Mouse (Mus musculus): ENCODE results near the gene Acsf3. TPM values are rescaled to one million over a fixed set of nuclear protein-coding genes. Genes with fewer than 3 reads are reported as not detected.

Acsf3 gene
- polyA plus RNA-seq, 1 experiment from 2014 or later: 10.3 TPM

DNA sequence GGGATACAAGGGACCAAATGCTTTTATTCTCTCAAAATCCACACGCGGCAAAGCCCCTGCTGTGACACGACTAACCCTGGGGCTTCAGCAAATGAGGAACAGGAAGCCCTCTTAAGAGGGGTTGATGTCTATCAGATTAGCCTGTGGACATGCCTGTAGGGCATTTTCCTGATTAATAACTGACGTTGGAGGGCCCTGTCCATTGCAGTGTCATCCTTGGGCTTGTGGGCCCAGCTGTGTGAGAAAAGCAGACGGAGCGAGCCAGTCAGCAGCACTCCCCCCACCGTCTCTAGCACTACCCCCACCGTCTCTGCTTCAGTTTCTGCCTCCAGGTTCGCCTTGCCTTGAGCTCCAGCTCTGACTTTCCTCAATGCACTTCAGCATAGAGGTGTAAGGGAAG is 8.1 kb upstream of the Acsf3 start:
- Histone ChIP-seq H3K9ac (ENCODE audit: low read depth, low read length) (no peak overlapping the region), H3K27ac (ENCODE audit: low read length) (no peak overlapping the region), H3K4me1 (ENCODE audit: control insufficient read depth, low read depth, low read length) (peaks cover 8% of the 10 kb centered on the region), H3K4me3 (ENCODE audit: low read depth, low read length) (no peak overlapping the region), H3K27me3 (ENCODE audit: control insufficient read depth, insufficient read depth, low read depth, low read length) (peaks cover 14% of the 10 kb centered on the region), H3K36me3 (ENCODE audit: control insufficient read depth, insufficient read depth) (no peaks in the 10 kb centered on the region), H3K4me2 (ENCODE audit: low read depth, low read length) (no peak overlapping the region), H3K9me3 (replicated peaks; ENCODE audit: control insufficient read depth, low read length) (no peaks in the 10 kb centered on the region)
- no peak for ATAC-seq (ENCODE audit: low read depth)
- 15% methylated on average over 9 of the region's 9 CpGs for WGBS (ENCODE audit: insufficient replicate concordance)

DNA sequence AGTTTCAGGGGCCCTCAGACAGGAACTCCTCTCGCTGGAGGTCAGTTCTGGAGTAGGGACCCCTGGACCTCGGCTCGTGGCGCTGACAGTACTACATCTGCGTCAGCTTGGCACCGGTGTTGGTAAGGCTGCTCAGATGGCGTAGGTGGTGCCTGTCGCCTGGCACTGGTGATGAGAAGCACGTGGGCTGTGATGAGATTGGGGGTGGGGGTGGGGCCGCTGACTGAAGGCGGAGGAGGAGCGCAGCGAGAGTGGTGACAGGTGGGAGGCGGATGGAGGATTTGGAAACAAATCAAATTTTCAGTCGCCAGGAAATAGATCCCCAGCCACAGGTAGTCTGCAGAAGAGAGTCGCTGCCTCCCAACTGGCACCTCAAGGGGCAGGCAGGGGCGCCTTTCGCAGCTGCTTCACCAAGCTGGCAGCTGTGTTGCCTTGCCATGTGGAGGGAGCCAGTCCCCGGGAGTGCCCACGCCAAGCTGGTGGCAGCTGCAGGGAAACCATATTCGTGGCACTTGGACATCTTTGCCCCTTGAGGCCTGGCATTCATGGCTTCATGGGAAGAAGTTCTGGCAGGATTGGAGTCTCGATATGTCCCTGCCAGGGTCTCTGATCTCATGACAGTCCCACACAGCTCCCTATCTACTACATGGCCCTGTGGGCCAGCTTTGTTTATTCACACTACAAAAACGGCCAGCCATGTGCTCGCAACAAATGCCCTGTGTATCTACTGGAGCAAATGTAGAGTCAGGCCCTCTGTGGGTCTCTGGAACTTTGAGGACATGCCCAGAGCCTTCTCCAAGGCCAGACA is 5.8 kb upstream of the Acsf3 start:
- no peaks in the 10 kb centered on the region for H3K9me3 ChIP-seq (replicated peaks; ENCODE audit: control insufficient read depth, low read length)
- H3K9ac ChIP-seq (ENCODE audit: low read depth, low read length): no peak overlapping the region
- H3K27ac ChIP-seq (ENCODE audit: low read length): no peak overlapping the region
- peaks cover 14% of the 10 kb centered on the region for H3K27me3 ChIP-seq (ENCODE audit: control insufficient read depth, insufficient read depth, low read depth, low read length)
- H3K36me3 ChIP-seq (ENCODE audit: control insufficient read depth, insufficient read depth): no peaks in the 10 kb centered on the region
- H3K4me1 ChIP-seq (ENCODE audit: control insufficient read depth, low read depth, low read length): no peaks in the 10 kb centered on the region; the same call in 1 of the 2 replicates
- ATAC-seq (ENCODE audit: low read depth): no peak
- WGBS (ENCODE audit: insufficient replicate concordance): 65% methylated on average over 24 of the region's 24 CpGs
- H3K4me2 ChIP-seq (ENCODE audit: low read depth, low read length): no peak overlapping the region
- H3K4me3 ChIP-seq (ENCODE audit: low read depth, low read length): no peak overlapping the region

DNA sequence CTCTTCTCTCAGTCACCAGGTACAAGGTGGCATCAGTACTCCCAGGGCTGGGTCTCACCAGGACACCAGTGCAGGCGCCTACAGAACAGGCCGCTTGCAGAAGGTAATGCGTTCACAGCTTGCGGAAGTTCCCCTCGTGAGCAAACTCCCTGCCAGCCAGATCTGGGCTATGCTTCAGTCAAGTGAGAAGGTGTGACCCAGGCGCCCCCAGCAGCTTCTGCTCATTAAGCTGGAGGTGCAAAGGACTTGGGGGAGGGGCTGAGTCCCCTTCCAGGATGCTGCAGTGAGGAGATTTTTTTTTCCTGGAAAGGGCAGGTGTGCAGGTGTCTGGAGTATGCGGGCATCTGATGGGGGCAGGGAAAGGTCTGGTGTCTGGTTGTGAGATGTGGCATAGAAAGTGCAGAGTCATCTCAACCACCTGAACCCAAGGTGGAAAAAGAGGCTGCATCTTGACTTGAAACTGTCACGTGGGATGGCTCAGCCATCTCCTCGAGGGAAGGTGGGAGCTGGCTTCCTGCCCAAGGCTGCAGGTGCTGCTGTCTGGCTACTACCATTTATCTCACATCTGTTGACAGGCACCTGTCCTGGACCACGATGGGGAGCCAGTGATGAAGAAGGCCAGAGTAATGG is 2.7 kb upstream of the Acsf3 start:
- Histone ChIP-seq H3K36me3 (ENCODE audit: control insufficient read depth, insufficient read depth) (no peaks in the 10 kb centered on the region), H3K9me3 (replicated peaks; ENCODE audit: control insufficient read depth, low read length) (no peaks in the 10 kb centered on the region), H3K9ac (ENCODE audit: low read depth, low read length) (no peak overlapping the region), H3K27ac (ENCODE audit: low read length) (no peak overlapping the region), H3K4me3 (ENCODE audit: low read depth, low read length) (no peak overlapping the region), H3K27me3 (ENCODE audit: control insufficient read depth, insufficient read depth, low read depth, low read length) (peaks cover 19% of the 10 kb centered on the region), H3K4me1 (ENCODE audit: control insufficient read depth, low read depth, low read length) (peaks cover 3% of the 10 kb centered on the region), H3K4me2 (ENCODE audit: low read depth, low read length) (no peak overlapping the region)
- WGBS (ENCODE audit: insufficient replicate concordance): 38% methylated on average over 10 of the region's 10 CpGs
- no peak for ATAC-seq (ENCODE audit: low read depth)

DNA sequence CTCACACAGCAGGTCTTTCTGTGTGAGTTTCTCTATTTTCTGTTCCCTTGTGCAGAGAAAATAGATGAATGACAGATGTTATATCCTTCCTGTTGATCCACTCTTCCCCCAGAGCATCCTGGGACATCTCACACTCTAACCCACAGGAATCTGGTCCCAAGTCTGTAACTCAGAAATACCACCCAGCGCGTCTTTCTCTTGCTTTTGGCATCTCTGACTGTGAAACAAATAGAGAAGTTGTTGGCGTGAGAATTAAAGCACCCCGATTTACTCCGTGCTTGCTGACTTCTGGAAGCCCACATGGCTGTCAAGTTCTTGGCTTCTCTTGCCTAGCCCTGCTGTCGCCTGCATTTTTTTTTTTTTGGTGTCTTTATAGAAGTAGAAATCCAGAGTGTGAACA is 2.4 kb downstream of the Acsf3 start:
- ATAC-seq (ENCODE audit: low read depth): no peak

DNA sequence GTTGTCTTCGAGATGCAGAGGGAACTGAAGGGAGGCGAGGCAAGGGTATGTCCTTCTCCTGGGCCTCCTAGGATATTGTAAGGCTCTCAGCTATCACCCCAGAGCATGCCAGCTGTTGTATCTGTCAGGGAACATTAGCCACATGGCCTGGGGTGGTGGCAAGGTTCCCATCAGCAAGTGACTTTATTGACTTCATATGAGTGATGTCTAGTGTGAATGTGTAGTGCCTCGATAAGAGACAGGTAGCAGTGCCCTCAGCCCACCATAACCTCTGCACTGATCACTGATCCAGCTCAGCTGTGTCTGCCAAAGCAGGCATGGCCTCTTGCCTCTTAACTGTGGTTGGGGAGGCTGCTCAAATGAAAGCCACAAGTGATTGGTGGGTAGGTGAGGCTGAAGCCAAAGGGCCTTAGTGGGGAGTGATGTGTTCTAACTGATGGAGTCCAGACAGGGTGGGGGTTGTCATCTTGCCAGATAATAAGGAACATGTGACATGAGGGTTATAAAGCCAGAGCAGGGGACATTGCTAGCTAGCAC is 3.5 kb downstream of the Acsf3 start:
- Histone ChIP-seq H3K27ac (ENCODE audit: low read length) (no peak overlapping the region), H3K4me2 (ENCODE audit: low read depth, low read length) (no peak overlapping the region), H3K27me3 (ENCODE audit: control insufficient read depth, insufficient read depth, low read depth, low read length) (peaks cover 6% of the 10 kb centered on the region; the same call in 1 of the 2 replicates), H3K4me3 (ENCODE audit: low read depth, low read length) (no peak overlapping the region), H3K9ac (ENCODE audit: low read depth, low read length) (no peak overlapping the region), H3K4me1 (ENCODE audit: control insufficient read depth, low read depth, low read length) (peaks cover 3% of the 10 kb centered on the region), H3K36me3 (ENCODE audit: control insufficient read depth, insufficient read depth) (no peaks in the 10 kb centered on the region), H3K9me3 (replicated peaks; ENCODE audit: control insufficient read depth, low read length) (no peaks in the 10 kb centered on the region)
- whole genome bisulfite sequencing (ENCODE audit: insufficient replicate concordance): 62% methylated on average over 3 of the region's 3 CpGs
- peak; percentile 11; the same call in 1 of the 2 replicates for ATAC-seq (ENCODE audit: low read depth)

More for the DNA sequence above, 2.4 kb downstream of the Acsf3 start:
- Histone ChIP-seq H3K27me3 (ENCODE audit: control insufficient read depth, insufficient read depth, low read depth, low read length) (peaks cover 8% of the 10 kb centered on the region; the same call in 1 of the 2 replicates), H3K36me3 (ENCODE audit: control insufficient read depth, insufficient read depth) (no peaks in the 10 kb centered on the region), H3K4me2 (ENCODE audit: low read depth, low read length) (no peak overlapping the region), H3K4me3 (ENCODE audit: low read depth, low read length) (no peak overlapping the region), H3K9ac (ENCODE audit: low read depth, low read length) (no peak overlapping the region), H3K4me1 (ENCODE audit: control insufficient read depth, low read depth, low read length) (peaks cover 3% of the 10 kb centered on the region), H3K9me3 (replicated peaks; ENCODE audit: control insufficient read depth, low read length) (no peaks in the 10 kb centered on the region), H3K27ac (ENCODE audit: low read length) (no peak overlapping the region)
- WGBS (ENCODE audit: insufficient replicate concordance): 73% methylated on average over 6 of the region's 6 CpGs

DNA sequence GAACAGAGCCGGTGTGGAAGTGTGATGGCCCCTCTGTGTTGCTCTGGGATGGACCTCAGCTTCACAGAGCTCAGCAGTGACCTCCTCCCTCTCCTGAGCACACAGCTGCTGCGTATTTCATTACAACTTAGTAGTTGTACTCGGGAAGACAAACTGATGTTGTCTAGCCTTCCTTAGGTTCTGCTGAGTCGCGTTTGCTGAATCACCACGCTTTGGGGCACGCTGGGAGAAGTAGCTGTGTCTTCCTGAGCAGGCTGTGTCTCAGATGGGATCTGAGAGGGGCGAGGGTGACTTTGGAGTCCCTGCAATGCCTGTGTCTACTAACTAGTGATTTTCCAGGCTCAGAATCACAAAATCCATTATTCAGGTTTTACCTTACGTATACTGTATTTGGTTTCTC is 4.0 kb downstream of the Acsf3 start:
- no peak overlapping the region for H3K27ac ChIP-seq (ENCODE audit: low read length)
- WGBS (ENCODE audit: insufficient replicate concordance): 66% methylated on average over 9 of the region's 9 CpGs
- ATAC-seq (ENCODE audit: low read depth): peak; percentile 37; the same call in 1 of the 2 replicates

DNA sequence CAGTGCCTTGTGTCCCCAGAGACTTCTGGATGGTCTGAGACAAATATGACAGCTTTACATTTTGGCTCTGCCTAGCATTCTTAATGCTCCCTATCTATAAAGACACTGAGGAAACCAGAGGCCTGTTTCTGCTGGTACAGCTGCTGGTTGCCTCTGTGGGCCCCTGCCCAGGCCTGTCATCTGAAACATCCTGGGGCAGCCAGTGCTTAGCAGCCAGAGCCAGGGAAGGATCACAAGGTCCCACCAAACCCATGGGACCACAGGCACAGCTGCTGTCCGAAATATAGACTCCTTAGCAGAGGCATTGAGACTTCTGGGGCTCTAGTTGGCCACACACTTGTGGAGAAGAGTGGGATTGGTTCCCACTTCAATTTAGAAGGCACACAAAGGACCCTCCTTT is 9.5 kb downstream of the Acsf3 start:
- 64% methylated on average over 1 of the region's 1 CpGs for WGBS (ENCODE audit: insufficient replicate concordance)
- Histone ChIP-seq H3K4me1 (ENCODE audit: control insufficient read depth, low read depth, low read length) (no peaks in the 10 kb centered on the region), H3K9ac (ENCODE audit: low read depth, low read length) (no peak overlapping the region), H3K27me3 (ENCODE audit: control insufficient read depth, insufficient read depth, low read depth, low read length) (no peaks in the 10 kb centered on the region), H3K36me3 (ENCODE audit: control insufficient read depth, insufficient read depth) (no peaks in the 10 kb centered on the region), H3K4me2 (ENCODE audit: low read depth, low read length) (no peak overlapping the region), H3K9me3 (replicated peaks; ENCODE audit: control insufficient read depth, low read length) (no peaks in the 10 kb centered on the region), H3K4me3 (ENCODE audit: low read depth, low read length) (no peak overlapping the region), H3K27ac (ENCODE audit: low read length) (no peak overlapping the region)
- ATAC-seq (ENCODE audit: low read depth): no peak

More for the DNA sequence above, 4.0 kb downstream of the Acsf3 start:
- H3K36me3 ChIP-seq (ENCODE audit: control insufficient read depth, insufficient read depth): no peaks in the 10 kb centered on the region
- no peak overlapping the region for H3K4me3 ChIP-seq (ENCODE audit: low read depth, low read length)
- peaks cover 6% of the 10 kb centered on the region; the same call in 1 of the 2 replicates for H3K27me3 ChIP-seq (ENCODE audit: control insufficient read depth, insufficient read depth, low read depth, low read length)
- H3K9me3 ChIP-seq (replicated peaks; ENCODE audit: control insufficient read depth, low read length): no peaks in the 10 kb centered on the region
- no peak overlapping the region for H3K4me2 ChIP-seq (ENCODE audit: low read depth, low read length)
- peaks cover 3% of the 10 kb centered on the region for H3K4me1 ChIP-seq (ENCODE audit: control insufficient read depth, low read depth, low read length)
- H3K9ac ChIP-seq (ENCODE audit: low read depth, low read length): no peak overlapping the region

DNA sequence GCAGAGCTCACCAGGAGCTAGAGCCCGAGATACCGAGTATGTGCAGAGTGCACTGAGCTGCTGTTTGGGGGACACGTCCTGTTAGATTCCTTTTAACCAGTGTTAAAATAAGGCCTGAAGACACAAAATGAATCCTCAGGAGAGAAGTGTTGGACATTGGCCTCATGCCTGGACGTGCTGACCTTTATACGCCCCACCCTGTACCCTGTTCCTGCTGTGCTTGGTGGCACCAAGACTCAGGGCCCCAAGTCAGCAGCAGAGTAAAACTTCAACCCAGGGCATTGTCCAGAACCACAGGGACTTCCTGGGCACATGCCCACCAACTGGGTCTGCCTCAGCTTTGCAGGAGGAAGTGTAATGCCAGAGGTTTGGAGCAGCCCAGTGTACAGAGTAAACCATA is 14.5 kb downstream of the Acsf3 start:
- no peak overlapping the region for H3K4me3 ChIP-seq (ENCODE audit: low read depth, low read length)
- no peak overlapping the region for H3K27ac ChIP-seq (ENCODE audit: low read length)
- H3K36me3 ChIP-seq (ENCODE audit: control insufficient read depth, insufficient read depth): no peaks in the 10 kb centered on the region
- H3K4me1 ChIP-seq (ENCODE audit: control insufficient read depth, low read depth, low read length): no peaks in the 10 kb centered on the region
- 85% methylated on average over 5 of the region's 5 CpGs for WGBS (ENCODE audit: insufficient replicate concordance)
- ATAC-seq (ENCODE audit: low read depth): no peak
- no peaks in the 10 kb centered on the region for H3K27me3 ChIP-seq (ENCODE audit: control insufficient read depth, insufficient read depth, low read depth, low read length)
- no peak overlapping the region for H3K9ac ChIP-seq (ENCODE audit: low read depth, low read length)
- no peak overlapping the region for H3K4me2 ChIP-seq (ENCODE audit: low read depth, low read length)
- H3K9me3 ChIP-seq (replicated peaks; ENCODE audit: control insufficient read depth, low read length): no peaks in the 10 kb centered on the region
